Mouse (Mus musculus): ENCODE measurements around the gene Olfr681. TPM values are rescaled to one million over a fixed set of nuclear protein-coding genes. Genes with fewer than 3 reads are reported as not detected.

Olfr681 gene
- polyA plus RNA-seq (2012; rRNA removed) = not detected in 2 replicates

GRCm38 (mm10) chr7:105116536-105116935 is at the start of gene Olfr681:
Olfr681 (plus strand) TSS chr7:105116836.

GRCm38 (mm10) chr7:105080905-105081304 is 35.7 kb upstream of the Olfr681 start, which contains the start of gene Olfr679:
Olfr679 (plus strand) TSS chr7:105081205.

GRCm38 (mm10) chr7:105092717-105093116 is 23.9 kb upstream of the Olfr681 start, which contains the start of gene Olfr680-ps1:
Olfr680-ps1 (minus strand) TSS chr7:105092817.

GRCm38 (mm10) chr7:105146912-105147311 is 30.3 kb downstream of the Olfr681 start, which contains the start of gene Olfr683:
Olfr683 (minus strand) TSS chr7:105147012.

GRCm38 (mm10) chr7:105163553-105163952 is 46.9 kb downstream of the Olfr681 start, which contains the start of gene Olfr684:
Olfr684 (minus strand) TSS chr7:105163653.

Other genes with a start within 250 kb of the Olfr681 start
- not detected in 2 replicates for gene Olfr665, start 238.8 kb upstream of the Olfr681 start, polyA plus RNA-seq (2012; rRNA removed)
- not detected in 2 replicates for gene Olfr666, start 220.9 kb upstream of the Olfr681 start, polyA plus RNA-seq (2012; rRNA removed)
- gene Olfr667, start 195.4 kb upstream of the Olfr681 start, polyA plus RNA-seq (2012; rRNA removed) = not detected in 2 replicates
- gene Olfr668, start 188.8 kb upstream of the Olfr681 start, polyA plus RNA-seq (2012; rRNA removed) = not detected in 2 replicates
- not detected in 2 replicates for gene Olfr669, start 182.6 kb upstream of the Olfr681 start, polyA plus RNA-seq (2012; rRNA removed)
- not detected in 2 replicates for gene Olfr670, start 154.2 kb upstream of the Olfr681 start, polyA plus RNA-seq (2012; rRNA removed)
- not detected in 2 replicates for gene Olfr671, start 137.7 kb upstream of the Olfr681 start, polyA plus RNA-seq (2012; rRNA removed)
- gene Olfr672, start 114.8 kb upstream of the Olfr681 start, polyA plus RNA-seq (2012; rRNA removed) = not detected in 2 replicates
- not detected in 2 replicates for gene Olfr675, start 88.4 kb upstream of the Olfr681 start, polyA plus RNA-seq (2012; rRNA removed)
- not detected in 2 replicates for gene Olfr676, start 84.1 kb upstream of the Olfr681 start, polyA plus RNA-seq (2012; rRNA removed)
- gene Olfr677, start 65.5 kb upstream of the Olfr681 start, polyA plus RNA-seq (2012; rRNA removed) = not detected in 2 replicates
- gene Olfr678, start 52.4 kb upstream of the Olfr681 start, polyA plus RNA-seq (2012; rRNA removed) = not detected in 2 replicates
- gene Olfr679, start 35.6 kb upstream of the Olfr681 start, polyA plus RNA-seq (2012; rRNA removed) = not detected in 2 replicates
- not detected in 2 replicates for gene Olfr680-ps1, start 24.0 kb upstream of the Olfr681 start, polyA plus RNA-seq (2012; rRNA removed)
- not detected in 2 replicates for gene Olfr683, start 30.2 kb downstream of the Olfr681 start, polyA plus RNA-seq (2012; rRNA removed)
- gene Olfr684, start 46.8 kb downstream of the Olfr681 start, polyA plus RNA-seq (2012; rRNA removed) = not detected in 2 replicates
- gene Olfr685, start 69.2 kb downstream of the Olfr681 start, polyA plus RNA-seq (2012; rRNA removed) = not detected in 2 replicates
- gene Olfr686, start 90.6 kb downstream of the Olfr681 start, polyA plus RNA-seq (2012; rRNA removed) = not detected in 2 replicates
- not detected in 2 replicates for gene Olfr688, start 171.3 kb downstream of the Olfr681 start, polyA plus RNA-seq (2012; rRNA removed)
- not detected in 2 replicates for gene Olfr689, start 194.3 kb downstream of the Olfr681 start, polyA plus RNA-seq (2012; rRNA removed)
- gene Olfr690, start 217.3 kb downstream of the Olfr681 start, polyA plus RNA-seq (2012; rRNA removed) = 0.16 and 0.17 TPM in 2 replicates
- gene Olfr691, start 225.4 kb downstream of the Olfr681 start, polyA plus RNA-seq (2012; rRNA removed) = 0.14 and 0.17 TPM in 2 replicates

Measured in central nervous system, embryonic 14 days (tissue).